Mouse (Mus musculus) thymus, postnatal 14 days (tissue): ENCODE results near the gene Ism1.

Experiments
- DNase-seq: peaks from one replicate; pipeline ENCODE4 v3.0.0; 2021

Ism1 gene

DNA sequence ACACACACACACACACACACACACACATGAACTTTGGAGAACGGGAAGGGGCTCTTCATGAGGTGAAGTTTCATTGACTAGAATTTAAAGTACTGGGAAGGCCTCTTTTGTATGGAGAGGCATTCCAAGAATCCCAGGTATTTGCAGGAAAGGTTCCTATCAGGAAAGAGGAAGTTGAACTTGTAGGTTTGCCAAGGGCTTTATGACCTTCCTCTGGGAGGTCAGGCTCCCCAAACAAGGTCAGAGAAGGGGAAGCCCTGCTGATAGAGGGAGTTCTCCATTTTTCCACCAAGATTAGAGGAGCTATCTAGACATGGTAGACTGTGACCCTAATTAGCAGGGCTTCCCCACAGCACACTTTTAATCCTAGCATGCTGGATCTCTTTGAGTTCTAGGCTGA lies 39.8 kb downstream of the Ism1 start:
- DNase-seq: no peak

DNA sequence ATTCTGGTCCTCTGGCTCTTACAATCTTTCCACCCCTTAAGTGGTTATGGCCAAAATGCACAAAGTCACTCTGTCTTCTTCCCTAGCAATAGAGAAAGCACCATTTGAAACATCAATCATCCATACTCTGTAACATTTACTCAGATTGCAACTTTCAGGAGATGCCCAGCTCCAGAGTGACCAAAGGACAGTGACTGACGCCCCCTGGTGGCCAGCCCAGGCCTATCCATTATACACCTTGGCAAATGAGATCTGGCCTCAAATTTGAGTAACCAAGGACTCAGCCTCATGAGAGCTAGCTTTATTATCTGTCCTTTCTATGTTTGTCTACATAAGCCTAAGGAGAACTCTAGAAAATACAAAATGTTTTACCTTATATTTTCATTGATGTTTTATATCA lies 44.7 kb downstream of the Ism1 start:
- peak; percentile 18 for DNase-seq

DNA sequence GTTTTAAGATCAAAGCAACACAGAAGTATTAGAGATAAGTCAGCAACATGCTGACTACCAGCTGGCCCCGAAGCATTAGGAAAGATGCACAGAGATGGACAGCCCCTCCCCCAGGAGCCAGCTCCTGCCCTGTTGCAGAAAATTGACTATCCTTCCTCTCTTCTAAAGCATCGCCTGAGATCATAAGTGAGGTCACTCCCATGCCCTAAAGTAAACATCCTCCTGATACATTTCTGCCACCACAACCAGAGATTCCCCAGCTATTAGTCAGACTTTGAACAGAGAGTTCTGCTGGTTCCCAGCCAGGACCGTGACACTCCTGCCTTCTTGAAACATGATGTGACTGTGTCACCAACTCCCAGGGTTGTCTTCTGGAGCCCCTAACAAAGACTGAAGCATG lies 45.3 kb downstream of the Ism1 start:
- no peak for DNase-seq

DNA sequence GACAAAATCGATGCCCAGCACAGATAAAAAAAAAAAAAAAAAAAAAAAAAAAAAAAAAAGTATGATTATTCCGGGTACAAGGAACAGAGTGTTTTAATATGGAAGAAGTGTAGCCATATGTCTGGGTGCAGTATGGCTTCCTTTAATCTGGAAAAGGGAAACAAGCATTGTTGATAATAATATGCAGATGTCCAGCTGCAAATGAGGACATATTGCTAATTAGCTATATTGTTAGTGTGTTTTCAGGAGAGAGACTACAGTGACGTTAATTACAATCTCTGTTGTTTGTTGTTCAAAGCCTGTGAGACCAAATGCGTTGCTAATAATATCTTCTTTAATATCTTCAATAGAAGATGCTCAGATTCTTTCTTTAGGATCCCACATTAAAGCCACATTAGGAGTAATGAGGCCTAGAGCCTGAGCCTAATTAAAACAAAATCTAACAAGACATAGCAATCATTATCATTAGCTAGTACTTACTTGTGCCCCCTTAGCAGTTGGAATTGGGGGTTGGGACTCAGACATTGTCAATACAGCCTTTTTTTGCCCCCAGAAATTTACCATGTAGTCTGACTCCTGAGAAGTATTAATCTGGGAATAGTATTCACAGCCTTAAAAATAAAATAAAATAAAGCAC lies 46.3 kb downstream of the Ism1 start:
- no peak for DNase-seq

DNA sequence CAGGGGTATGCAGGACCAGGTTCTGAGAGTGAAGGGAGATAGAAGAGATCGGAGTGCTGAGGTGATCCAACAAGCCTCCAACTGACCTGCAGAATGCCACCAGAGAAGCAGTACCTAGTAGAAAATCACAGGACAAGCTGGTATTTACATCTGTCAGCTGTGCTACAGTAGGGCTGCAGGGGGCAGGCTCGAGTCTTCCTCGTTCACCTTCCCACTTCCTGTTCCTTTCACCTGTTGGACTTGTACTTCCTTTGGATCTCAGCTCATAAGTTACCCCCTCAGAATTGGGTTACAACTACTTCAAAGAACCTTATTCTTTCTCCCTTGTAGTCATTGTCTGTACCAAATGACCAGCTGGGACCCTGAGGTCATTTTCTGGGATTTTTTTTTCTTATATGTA lies 47.4 kb downstream of the Ism1 start:
- DNase-seq: peak; percentile 9

DNA sequence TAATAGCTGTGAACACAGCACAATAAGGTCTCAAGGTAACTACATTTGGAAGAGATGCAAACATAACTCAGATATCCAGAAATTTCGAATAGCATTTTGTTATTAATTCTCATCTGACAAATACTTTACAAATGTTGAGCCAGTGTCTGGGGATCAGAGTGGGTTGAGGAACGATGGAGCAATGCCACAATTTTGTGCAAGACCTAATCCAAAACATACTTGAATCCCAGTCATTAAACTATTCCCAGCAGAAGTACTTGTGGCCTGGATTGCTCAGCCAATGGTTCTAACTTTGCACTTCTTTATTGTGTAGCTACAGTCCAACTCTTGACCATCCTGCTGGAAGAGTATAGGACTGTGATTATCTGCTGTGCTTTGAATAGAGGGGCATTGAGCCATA lies 50.1 kb downstream of the Ism1 start:
- DNase-seq: no peak

DNA sequence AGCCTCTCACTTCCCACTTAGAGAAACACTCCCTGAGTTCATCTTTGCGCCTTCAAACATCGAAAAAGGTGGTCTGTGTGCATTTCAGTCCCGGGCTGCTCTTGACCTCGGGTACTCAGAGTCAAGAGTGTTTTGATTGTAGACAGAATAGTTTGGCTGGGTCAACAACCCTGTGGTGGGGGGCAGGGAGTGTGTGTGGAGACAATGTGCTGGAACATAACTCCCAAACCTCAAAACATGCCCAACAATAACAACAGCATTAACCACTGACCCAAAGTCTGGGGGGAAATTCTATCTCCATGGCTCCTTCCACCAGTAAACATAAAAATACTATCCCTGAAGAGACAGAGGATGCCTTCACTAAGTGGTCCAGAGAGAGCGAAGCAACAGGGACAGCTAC lies 51.4 kb downstream of the Ism1 start:
- no peak for DNase-seq

DNA sequence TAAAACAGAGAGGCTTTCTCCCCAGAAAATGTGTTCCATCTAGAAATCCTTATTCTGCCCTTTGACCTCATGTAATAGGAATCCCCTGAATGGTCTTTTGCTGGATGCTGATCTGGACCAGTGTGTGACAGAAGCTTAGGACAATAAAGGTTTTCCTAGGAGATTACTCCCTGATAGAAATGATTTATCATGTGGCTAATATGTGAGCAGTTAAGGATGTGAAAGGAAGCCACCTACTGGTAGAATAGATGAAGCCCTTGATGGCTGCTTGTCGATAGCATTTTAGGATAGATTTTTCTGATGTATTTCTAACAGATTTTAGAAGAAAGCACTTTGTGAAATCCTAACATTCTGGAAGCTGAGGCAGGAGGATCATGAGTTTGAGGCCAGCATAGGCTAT lies 64.4 kb downstream of the Ism1 start:
- no peak for DNase-seq

DNA sequence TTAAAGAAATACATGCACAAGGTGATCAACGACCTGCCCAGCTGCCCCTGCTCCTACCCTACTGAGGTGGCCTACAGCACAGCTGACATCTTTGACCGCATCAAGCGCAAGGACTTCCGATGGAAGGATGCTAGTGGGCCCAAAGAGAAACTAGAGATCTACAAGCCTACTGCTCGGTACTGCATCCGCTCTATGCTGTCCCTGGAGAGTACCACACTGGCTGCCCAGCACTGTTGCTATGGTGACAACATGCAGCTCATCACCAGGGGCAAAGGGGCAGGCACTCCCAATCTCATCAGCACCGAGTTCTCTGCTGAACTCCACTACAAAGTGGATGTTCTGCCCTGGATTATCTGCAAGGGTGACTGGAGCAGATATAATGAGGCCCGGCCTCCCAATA lies 79.0 kb downstream of the Ism1 start:
- DNase-seq: no peak

DNA sequence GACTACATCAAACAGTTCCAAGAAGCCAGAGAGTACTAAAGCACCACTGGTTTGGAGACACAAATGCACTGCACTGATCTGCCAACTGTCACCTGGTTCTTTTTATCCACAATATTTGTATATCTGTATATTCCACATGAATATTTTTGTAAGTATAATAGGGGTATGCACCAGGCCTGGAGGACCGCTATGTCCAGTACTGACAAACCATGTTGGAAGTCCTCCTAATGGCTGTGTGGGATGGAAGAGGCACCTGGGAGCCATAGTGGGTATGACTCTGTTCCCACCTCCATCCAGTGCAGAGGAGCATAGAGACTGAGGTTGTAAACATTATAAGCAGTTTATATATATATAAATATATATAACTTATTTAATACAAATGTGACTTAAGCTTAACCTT lies 79.5 kb downstream of the Ism1 start:
- no peak for DNase-seq

DNA sequence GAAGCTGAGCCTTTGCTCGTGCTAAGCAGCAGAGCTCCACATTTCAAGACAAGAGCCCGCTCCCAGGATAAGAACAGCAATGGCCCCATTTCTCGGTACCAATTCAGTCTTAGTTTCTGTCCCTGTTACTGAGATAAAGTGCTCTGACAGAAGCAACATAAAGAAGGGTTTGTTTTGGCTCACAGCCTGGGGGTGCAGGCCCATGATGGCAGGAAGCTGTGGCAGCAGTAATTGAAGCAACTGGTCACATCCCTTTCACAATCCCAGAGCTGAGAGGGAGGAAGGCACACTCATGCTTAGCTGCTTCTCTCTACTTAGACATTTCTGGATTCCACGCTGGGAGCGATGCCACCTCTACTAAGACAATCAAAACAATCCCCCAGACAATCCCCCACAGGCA lies 86.4 kb downstream of the Ism1 start:
- no peak for DNase-seq

DNA sequence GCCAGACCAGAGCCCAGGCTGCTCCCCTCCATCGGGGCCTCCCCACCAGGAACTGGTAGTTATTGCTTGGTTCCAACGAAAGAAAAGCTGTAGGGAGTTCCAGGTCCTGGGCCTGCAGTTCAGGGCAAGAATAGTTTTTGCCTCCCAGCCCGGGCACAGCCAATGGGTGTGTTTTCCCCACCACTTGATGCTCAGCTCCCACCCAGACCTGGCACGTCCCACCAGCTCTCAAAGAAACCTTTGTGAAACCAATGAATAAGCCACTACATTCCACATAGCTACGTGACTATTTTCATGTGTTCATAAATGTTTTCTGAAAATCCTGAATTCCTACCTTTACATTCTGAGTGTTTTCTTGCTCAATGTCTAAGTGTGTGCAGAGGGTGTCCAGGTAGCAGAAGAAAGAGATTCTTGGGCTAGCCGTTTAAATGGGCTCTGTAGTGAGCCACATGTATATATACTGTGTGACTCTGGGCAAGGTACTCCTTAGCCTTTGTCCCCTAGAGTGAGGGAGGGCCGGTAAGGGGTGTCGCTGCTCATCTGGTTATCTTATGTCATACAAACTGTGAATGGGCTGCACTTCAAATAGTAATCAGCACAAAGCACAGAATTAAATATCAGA lies 97.1 kb downstream of the Ism1 start:
- no peak for DNase-seq

DNA sequence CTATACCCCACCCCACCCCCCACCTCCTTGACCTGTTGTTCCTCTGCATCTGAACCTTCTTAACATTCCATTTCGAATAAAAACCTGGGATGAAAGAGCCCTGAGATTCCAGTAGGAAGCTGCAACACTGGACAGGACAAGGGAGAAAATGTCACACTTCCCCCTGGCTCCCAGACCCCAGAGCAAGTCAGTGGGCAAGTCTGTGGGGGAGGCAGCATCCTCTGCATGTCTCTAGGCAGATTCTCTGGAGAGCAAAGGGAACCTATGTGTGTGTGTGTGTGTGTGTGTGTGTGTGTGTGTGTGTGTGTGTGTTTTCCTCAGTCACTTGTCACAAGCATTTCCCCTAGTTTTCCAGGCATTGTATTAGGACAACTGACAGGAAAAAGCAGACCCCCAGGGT lies 98.7 kb downstream of the Ism1 start:
- DNase-seq: no peak

DNA sequence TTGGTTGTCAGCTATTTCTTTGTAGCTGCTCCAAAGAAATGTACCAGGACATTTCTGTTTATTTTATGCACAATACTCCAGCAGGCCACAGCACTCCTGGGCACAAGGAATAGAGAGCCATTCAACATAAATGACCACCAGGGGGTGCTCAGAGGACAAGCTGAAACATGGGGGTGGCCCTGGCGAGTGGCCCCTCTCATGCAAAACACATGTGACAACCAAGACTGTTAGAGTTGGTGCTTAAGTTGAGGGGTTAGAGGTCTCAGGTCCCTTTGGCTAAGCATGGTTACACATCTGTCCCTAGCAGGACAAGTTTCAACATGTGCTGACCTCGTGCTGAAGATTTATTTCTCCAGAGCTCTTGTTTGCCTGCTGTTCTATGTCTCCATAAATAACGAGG lies 100.3 kb downstream of the Ism1 start:
- DNase-seq: peak; percentile 71

DNA sequence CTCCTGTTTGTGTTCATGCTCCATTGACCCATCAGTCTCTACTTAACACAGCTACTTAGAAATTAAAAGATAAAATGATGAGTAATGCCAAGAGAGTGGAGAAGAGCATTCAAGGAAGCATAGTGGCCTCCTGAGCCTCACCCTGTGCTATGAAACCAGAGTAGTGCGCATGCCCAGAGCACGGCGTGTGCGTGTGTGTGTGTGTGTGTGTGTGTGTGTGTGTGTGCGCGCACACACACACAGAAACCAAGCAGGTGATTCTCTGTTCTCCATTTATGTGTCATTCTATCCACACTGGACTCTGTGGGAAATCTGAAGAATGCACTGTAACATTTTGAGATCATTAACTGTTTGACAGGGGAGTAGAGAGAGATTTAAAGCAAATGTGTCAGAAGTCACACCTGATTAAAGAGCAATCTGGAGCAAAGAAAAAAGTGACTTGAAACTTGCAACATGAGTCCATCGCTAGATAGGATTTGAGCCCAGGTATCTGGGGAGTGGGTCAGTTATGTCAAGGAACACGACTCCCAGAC lies 105.4 kb downstream of the Ism1 start:
- DNase-seq: no peak

DNA sequence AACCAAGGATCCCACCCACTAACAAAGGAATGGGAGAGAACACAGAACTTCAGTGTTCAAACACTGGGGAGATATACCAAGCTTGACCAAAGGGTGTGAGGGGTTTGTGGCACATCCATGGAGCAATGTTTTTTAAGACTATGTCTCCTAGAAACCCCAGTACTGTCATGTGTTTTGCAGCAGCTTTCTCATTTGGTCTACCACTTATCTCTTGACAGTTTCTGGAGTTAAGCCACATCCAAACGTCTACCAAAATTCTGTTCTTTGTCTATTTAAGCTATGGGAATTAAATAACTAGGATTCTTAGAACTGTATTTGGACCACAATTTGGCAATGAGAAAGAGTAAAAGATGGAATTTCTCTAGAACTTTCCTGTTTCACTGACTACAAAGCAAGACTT lies 106.5 kb downstream of the Ism1 start:
- no peak for DNase-seq

DNA sequence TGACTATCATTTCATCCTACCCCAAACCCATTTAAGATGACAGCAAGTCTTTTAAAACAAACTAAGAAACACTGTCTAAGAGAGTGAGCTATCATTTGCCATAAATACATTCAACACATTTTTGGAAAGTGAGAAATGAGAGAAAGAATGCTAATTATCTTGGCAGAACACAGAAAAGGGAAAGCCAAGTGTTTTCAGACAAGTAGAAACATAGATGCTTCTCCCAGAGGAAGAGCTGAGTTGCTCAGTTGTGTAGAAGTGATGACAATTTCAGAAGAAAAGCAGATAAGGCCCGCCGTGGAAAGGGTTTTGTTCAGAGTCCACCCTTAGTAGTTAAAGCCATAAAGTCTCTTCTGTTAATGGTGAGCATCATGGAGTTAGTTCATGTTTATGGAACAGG lies 107.0 kb downstream of the Ism1 start:
- DNase-seq: no peak

DNA sequence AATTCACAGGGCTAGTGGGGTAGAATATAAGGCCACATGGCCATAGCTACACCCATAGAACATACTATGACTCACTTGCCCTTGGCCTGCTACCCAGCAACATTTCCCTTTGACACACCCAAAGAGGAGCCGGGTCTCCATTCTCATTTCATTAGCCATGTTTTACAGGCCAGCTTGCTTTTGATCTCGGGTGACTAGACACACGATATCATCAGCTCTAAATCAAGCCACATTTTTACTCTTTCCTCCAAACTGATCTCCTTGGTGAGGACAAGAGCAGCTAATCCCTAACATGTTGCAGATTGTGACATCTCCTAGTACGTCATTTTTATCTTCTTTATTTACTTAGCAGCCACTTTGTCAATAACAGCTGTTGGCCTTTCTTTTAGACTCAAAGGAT lies 110.7 kb downstream of the Ism1 start:
- no peak for DNase-seq

DNA sequence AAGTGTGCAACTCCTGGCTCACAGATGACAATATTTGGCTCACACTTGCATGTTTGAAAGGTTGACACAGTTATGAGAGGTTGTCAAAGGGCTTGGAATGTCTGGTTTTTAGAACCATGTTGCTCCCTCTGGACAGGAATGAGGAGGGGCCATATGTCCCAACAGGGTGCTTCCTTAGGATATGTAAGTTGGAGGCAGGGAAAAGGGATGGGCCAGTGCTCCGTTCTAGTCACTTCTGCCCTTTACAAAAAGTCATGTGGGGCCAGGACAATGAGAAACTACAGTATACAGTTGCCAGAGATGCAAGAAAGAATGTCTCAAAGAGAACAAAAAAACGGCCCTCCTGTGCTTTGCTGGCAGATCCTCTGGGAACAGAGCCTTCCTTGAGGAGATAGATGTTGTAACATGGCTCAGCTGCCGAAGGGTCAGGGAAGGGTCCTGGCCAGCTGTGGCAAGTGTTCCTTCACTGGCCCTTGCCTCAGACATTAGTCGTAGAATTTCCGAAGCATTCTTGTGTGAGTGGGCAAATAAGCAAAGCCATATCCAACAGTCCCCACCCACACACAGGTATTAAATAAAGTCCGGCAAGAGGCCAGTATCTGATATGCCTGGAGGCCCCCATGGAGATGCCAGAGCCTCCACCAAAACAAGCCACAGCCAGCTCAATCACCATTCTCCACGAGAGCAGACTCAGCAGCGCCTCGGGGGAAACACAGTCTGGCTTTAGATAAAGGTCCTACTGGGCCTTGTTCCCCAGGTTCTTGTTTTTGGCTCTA lies 114.6 kb downstream of the Ism1 start:
- no peak for DNase-seq

DNA sequence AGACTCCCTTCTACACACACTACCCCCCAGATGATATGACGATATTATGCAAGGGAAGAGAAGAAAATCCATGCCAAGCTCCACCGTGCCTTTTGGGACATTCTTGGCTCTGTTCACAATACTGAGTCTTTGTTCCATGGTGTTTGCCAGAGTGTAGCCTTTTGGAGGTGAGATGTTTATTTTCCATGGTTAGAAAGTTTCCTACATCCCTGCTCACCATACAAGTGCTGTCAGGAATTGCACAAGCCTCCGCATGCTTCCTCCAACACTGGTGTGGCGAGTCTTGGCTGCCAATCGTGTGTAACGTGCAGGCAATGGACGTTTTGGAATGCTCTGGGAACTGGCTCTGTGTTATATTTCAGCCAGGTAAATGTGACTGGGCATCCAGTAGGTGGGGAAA lies 126.1 kb downstream of the Ism1 start:
- no peak for DNase-seq

DNA sequence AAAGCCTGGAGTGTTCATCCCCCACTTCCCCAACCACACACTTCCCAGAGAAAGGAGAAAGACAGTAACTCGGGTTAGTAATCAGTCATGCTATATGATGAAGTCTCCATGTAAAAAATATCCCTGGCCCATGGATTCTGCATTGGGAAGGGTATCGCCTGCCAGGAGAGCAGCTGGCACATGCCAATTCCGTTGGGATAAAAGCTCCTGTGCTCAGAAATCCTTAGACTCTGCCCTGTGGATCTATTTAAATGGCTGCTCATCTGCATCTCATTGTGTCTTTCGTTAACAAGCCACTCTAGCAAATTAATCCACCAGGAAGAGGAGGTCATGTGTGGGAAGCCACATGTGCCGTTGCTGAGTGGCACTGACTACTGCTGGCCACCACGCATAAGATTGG lies 129.9 kb downstream of the Ism1 start:
- no peak for DNase-seq
